Mouse (Mus musculus) spleen, adult 2 months (tissue): Measurements from ENCODE around the gene Fyn.

Source experiments
- CTCF ChIP-seq: fragments of 200-500 bp; IDR thresholded peaks from 2 replicates; pipeline ENCODE4 v1.5.1; 2011; ENCODE audit warnings: mild to moderate bottlenecking, inconsistent platforms; ENCODE audit not compliant: insufficient read depth, insufficient read length, insufficient replicate concordance; ENCODE audit errors: extremely low read depth
- POLR2A ChIP-seq: fragments of 200-500 bp; IDR thresholded peaks from 2 replicates; pipeline ENCODE4 v1.6.1; 2011; ENCODE audit warnings: low read depth, low read length, inconsistent platforms

- TF ChIP-seq CTCF: no peak
- TF ChIP-seq POLR2A: no peak
Measured at GRCm38 (mm10) chr10:39518232-39518631, 149.6 kb downstream of the Fyn start.
